Mouse (Mus musculus): ENCODE data around the gene Gpbp1. TPM values are rescaled to one million over a fixed set of nuclear protein-coding genes. Genes with fewer than 3 reads are reported as not detected.

Gpbp1 gene
- 10 to 100 TPM; 46.3 to 53.5 TPM for total RNA-seq (2021)

GRCm38 (mm10) chr13:111489802-111490723, at the start of gene Gpbp1:
Gpbp1 (minus strand) TSS chr13:111490111.
- intact Hi-C loops (cut with DNase I): loop anchor here (5.0 kb wide), 1 partner anchor 197 kb away; no protein-coding TSS in a partner anchor
- peak; percentile 100 for DNase-seq (ENCODE audit: low spot score)

DNA sequence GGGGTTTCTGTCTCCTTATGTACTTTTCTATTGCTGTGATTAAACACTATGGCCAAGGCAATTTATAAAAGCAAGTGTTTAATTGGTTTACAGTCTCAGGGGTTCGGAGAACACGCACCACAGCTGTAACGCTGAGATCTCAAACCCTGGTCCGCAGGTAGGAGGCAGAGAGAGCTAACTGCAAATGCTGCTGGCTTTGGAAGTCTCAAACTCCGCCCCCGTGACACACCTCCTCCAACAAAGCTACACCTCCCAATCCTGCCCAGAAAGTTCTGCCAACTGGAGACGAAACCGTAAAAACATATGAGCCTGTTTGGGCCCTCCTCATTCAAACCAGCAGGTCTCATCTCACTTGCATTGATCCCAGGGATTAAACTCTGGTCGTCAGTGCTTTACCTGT, 47.8 kb upstream of the Gpbp1 start:
- DNase-seq (ENCODE audit: low spot score): no peak
- intact Hi-C loops (cut with DNase I): loop anchor here (10.0 kb wide), 1 partner anchor 737 kb away; no protein-coding TSS in a partner anchor

DNA sequence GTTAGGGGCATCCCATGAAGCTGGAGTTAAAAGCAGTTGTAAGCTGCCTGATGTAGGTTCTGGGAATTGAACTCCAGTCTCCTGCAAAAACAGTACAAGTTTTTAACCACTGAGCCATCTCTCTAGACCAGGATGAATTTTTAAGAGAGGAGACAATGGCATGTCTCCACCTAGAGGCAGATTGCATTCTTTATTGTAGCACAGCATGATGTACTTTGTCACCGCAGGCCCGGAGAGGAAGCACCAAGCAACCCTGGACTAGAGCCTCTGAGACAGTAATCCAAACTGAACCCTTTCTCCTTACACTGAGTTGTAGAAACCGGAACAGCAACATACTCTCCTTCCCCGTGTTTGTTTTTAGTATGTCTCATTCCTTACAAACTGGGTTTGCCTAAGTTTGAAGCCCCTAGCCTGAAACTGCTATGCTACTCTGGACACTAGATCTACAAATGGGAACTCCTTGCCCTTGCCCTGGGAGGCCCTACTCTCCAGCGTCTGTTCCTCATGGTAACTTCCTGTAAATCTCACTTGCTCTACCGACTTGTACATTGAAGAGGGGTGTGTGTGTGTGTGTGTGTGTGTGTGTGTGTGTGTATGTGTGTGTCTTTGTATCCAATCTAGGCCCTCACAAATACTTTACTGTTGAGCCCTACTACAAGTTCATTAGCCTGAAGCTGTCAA, 46.4 kb upstream of the Gpbp1 start:
- DNase-seq (ENCODE audit: low spot score): no peak
- intact Hi-C loops (cut with DNase I): loop anchor here (10.0 kb wide), 1 partner anchor 738 kb away; no protein-coding TSS in a partner anchor

- DNase-seq (ENCODE audit: low spot score): no peak
- intact Hi-C loops (cut with DNase I): loop anchor here (10.0 kb wide), 1 partner anchor 741 kb away; no protein-coding TSS in a partner anchor
Observed at GRCm38 (mm10) chr13:111534131-111534530, 44.2 kb upstream of the Gpbp1 start.

DNA sequence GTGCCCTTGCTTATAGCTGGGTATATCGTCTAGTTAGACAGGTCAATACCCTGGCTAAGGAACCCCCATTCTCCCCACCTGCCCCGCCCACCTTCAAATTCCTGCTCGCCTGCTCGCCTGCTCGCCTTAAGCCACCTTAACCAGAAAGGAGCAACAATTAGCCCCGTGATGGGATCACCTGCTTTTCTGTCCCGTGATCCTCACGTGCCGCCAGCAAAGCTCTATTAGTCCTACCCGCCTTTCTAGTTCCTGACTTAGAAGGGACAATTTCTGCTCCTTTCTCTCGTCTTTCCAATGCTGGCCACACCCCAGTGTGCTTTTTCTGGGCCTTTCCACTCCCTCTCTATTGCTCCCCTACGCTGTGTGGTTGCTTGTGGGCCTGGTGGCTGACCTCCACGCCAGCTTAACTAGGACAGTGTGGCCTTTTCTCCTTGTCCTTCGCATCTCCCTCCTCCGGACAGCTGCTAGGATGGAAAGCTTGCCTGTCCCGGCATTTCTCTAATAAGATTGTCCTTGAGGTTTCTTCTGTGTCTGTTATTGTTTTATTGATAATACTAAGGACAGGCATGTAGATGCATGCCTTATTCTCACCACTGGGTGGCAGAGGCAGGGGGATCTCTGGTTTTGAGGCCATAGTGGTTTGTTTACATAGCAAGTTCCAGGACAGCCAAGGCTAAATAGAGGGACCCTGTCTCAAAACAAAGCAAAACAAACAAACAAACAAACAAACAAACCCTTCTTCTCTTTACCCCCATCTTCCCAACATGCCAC, 42.5 kb upstream of the Gpbp1 start:
- no peak for DNase-seq (ENCODE audit: low spot score)
- intact Hi-C loops (cut with DNase I): loop anchor here (10.0 kb wide), 1 partner anchor 742 kb away; no protein-coding TSS in a partner anchor

- intact Hi-C loops (cut with DNase I): loop anchor here (10.0 kb wide), 1 partner anchor 743 kb away; no protein-coding TSS in a partner anchor
- DNase-seq (ENCODE audit: low spot score): no peak
Observed at GRCm38 (mm10) chr13:111531701-111532100, 41.8 kb upstream of the Gpbp1 start.

DNA sequence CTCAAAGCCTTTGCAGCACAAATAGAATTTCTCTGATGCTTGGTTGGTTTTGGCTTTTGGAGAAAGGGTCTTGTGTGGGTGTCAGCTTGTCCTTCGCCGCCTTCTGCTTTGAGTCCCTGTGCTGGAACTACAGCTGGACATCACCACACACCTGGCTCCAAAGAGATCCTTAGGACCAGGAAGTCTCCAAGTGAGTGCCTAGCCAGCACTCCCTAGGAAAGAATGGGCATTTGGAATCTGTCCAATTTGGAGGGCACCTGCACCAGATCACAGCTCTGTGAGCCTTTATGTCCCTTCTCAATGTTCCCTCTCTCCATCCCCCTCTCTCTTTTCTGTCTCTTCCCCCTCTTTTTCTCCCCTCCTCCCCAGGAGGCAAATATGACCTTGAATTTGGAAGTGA, 34.4 kb upstream of the Gpbp1 start:
- intact Hi-C loops (cut with DNase I): no loop called here
- DNase-seq (ENCODE audit: low spot score): no peak

- intact Hi-C loops (cut with DNase I): no loop called here
- no peak for DNase-seq (ENCODE audit: low spot score)
Observed at GRCm38 (mm10) chr13:111522336-111522735, 32.4 kb upstream of the Gpbp1 start.

GRCm38 (mm10) chr13:111520456-111520855, 30.5 kb upstream of the Gpbp1 start:
- DNase-seq (ENCODE audit: low spot score): no peak
- intact Hi-C loops (cut with DNase I): no loop called here

GRCm38 (mm10) chr13:111518332-111518731, 28.4 kb upstream of the Gpbp1 start:
- no peak for DNase-seq (ENCODE audit: low spot score)
- intact Hi-C loops (cut with DNase I): no loop called here

GRCm38 (mm10) chr13:111516385-111517150, 26.7 kb upstream of the Gpbp1 start:
- no peak for DNase-seq (ENCODE audit: low spot score)
- intact Hi-C loops (cut with DNase I): no loop called here

DNA sequence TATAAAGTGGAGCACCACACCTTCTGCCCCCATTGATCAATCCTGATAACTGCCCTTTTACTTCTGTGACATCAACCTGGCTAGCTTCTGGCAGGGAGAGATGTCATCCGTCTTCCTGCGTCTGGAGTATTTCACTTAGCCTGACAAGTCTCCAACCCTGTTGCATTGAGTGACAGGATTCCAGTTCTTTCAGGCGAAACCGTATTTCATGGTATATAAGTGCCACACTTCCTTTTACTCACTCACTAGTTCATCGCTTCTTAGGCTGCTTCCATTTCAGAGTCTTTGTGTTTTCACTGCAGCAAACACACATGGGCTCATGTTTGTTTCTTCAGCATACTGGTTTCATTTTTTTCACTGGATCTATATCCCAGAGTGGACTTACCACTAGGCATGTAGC, 19.5 kb upstream of the Gpbp1 start:
- no peak for DNase-seq (ENCODE audit: low spot score)
- intact Hi-C loops (cut with DNase I): no loop called here

- intact Hi-C loops (cut with DNase I): no loop called here
Observed at GRCm38 (mm10) chr13:111508645-111509044, 18.7 kb upstream of the Gpbp1 start.

DNA sequence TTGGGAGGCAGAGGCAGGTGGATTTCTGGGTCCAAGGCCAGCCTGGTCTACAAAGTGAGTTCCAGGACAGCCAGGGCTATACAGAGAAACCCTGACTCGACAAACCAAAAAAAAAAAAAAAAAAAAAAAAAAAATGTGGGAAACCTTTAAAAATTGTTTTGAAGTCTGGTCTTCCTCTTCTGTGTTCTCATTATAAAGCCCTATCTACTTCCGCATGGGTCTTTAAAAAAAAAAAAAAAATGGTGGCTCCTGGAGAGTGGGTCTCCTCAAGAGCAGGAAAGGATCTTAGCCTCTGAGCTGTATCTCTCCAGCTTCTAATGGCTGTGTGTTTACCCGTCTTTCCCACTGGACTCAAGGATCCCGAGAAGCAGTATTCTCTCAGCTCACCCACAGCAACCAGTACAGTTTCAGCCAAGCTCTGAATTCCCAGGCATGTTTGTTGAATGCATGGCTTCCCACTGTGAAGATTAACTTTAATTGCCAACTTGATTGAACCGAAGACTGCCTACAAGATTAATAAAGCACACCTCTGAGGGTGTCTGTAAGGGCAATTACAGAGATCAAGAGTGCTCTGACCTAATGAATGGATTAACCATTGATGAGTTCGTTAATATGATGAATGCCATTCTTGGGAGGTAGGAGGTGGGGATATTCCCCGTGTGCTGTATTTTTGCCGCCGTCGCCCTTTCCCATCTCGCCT, 4.6 kb upstream of the Gpbp1 start:
- no peak for DNase-seq (ENCODE audit: low spot score)
- intact Hi-C loops (cut with DNase I): no loop called here

More at GRCm38 (mm10) chr13:111508645-111509044, 18.7 kb upstream of the Gpbp1 start:
- no peak for DNase-seq (ENCODE audit: low spot score)

DNA sequence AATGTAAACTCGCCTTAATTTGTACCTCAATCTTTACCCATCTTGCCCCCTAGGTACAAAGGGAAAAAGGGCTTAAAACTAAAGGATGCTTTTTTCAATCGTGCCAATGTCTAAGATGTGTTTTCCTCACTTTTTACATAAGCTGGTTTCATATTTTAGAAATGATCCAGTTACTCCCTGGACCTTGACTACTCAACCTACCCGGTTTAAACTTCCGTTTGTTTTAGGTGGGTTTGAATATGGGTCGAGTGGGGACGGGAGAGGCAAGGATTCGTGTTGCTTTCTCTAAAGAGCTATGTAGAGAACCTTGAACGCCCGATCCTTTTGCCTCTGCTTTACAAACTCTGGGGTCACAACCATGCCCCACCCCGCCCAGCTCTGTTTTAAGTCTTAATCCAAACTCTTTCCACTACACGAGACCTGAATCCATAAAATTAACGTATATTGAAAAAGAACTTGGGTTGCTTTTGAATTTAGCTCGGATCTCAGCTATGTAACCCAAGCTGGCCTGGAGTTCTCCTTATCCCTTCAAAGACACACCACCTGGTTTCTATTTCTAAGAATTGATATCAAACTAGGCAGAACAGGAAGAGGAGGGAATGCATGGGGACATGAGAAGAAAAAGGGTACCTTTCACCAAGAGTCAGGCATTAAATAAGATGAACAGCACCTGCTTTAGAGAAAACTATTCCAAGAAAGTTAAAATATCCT, 1.3 kb upstream of the Gpbp1 start:
- intact Hi-C loops (cut with DNase I): no loop called here

DNA sequence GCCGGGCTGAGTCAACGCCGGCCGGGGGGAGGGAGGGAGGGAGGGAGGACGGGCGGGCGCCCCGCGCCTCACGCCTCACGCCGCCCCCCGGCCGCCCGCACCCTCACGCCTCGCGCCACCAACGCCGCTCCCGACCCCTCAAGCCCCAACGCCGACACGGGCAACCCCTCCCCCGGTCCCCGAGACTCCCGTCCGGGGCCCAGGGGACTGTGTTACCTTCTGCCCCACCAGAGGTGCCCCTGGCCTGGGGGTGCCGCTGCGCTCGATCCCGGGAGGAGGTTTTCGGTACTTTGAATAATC, 459 bp downstream of the Gpbp1 start:
- DNase-seq (ENCODE audit: low spot score): no peak
- intact Hi-C loops (cut with DNase I): loop anchor here (5.0 kb wide), 1 partner anchor 198 kb away; no protein-coding TSS in a partner anchor

More for the DNA sequence above, 1.3 kb upstream of the Gpbp1 start:
- DNase-seq (ENCODE audit: low spot score): no peak

- intact Hi-C loops (cut with DNase I): loop anchor here (5.0 kb wide), 1 partner anchor 198 kb away; no protein-coding TSS in a partner anchor
- peak; percentile 15 for DNase-seq (ENCODE audit: low spot score)
Observed at GRCm38 (mm10) chr13:111488651-111489501, 1.0 kb downstream of the Gpbp1 start.
